Comparison of ENCODE assay signal across 8 mouse cellular contexts in the genomic region with DNA sequence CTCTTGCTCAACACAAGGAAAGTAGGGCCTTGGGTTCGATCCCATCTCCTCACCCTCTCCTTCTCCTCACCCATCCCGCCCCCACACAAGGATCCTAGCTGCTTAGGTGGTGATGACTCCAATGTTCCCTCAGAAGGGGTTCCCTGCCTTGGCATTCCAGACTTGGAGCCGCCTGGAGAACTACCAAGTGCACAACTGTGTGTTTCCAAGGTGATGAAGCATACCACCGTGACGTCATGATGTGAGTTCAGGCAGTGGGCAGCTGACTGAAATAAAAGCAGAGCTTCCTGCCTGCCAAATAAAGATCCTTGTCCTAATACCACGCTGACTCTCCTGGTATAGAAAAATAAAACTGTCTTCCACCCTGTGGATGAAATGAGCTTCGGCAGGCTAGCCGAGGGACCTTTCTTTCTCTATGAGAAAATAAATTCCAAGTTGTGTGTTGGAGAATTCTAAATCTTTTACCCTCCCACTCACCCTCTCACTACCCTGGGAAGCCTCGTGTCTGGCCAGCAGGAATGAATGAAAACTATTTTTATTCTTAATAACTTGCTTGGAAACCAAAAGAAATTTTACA. TPM values are rescaled to one million over a fixed set of nuclear protein-coding genes. Genes with fewer than 3 reads are reported as not detected.
DNase-seq lines count a peak whose midpoint lies in the region; ATAC-seq lines count a peak whose summit lies in the region.

No protein-coding gene starts in this region.

- 49% methylated on average over 9 of the region's 9 CpGs for WGBS in forebrain, embryonic 16.5 days
- WGBS in midbrain, embryonic 15.5 days = 54% methylated on average over 9 of the region's 9 CpGs

- no peak overlapping the region for H3K4me2 ChIP-seq in forebrain, embryonic 16.5 days (ENCODE audit: low read length)
- no peak overlapping the region for H3K4me2 ChIP-seq in midbrain, embryonic 15.5 days

- H3K27me3 ChIP-seq in forebrain, embryonic 16.5 days (replicated peaks; ENCODE audit: control insufficient read depth, insufficient read depth, low read length) = no peaks in the 10 kb centered on the region
- no peaks in the 10 kb centered on the region for H3K27me3 ChIP-seq in midbrain, embryonic 15.5 days (replicated peaks)

- H3K9me3 ChIP-seq in forebrain, embryonic 16.5 days (ENCODE audit: control insufficient read depth, low read length) = no peaks in the 10 kb centered on the region
- no peaks in the 10 kb centered on the region for H3K9me3 ChIP-seq in midbrain, embryonic 15.5 days

- H3K9ac ChIP-seq in forebrain, embryonic 16.5 days (replicated peaks; ENCODE audit: low read depth, low read length) = no peak overlapping the region
- H3K9ac ChIP-seq in midbrain, embryonic 15.5 days = no peak overlapping the region

- peak; percentile 25 for DNase-seq in layer of hippocampus, adult 11-12 months (ENCODE audit: low spot score)
- no peak for DNase-seq in layer of hippocampus, adult 9-10 months (ENCODE audit: low spot score)
- DNase-seq in brain, adult 2 months (ENCODE audit: low read depth, low spot score) = peak; percentile 84
- DNase-seq in kidney, postnatal 10 days = peak; percentile 46
- DNase-seq in lung, postnatal 4 days = peak; percentile 18 to 37
- DNase-seq in cerebellum, adult 11-12 months = no peak

- no peak for ATAC-seq in forebrain, embryonic 16.5 days
- ATAC-seq in midbrain, embryonic 15.5 days (replicated peaks) = no peak

- no peak overlapping the region for H3K27ac ChIP-seq in forebrain, embryonic 16.5 days (ENCODE audit: low read length)
- H3K27ac ChIP-seq in midbrain, embryonic 15.5 days = no peak overlapping the region

- no peak overlapping the region for H3K4me3 ChIP-seq in forebrain, embryonic 16.5 days (replicated peaks; ENCODE audit: low read length)
- no peak overlapping the region for H3K4me3 ChIP-seq in midbrain, embryonic 15.5 days

- H3K4me1 ChIP-seq in forebrain, embryonic 16.5 days (replicated peaks; ENCODE audit: control insufficient read depth, insufficient read depth, low read length) = no peaks in the 10 kb centered on the region
- H3K4me1 ChIP-seq in midbrain, embryonic 15.5 days = no peaks in the 10 kb centered on the region

- H3K36me3 ChIP-seq in forebrain, embryonic 16.5 days (ENCODE audit: control insufficient read depth, insufficient read depth) = no peaks in the 10 kb centered on the region
- no peaks in the 10 kb centered on the region for H3K36me3 ChIP-seq in midbrain, embryonic 15.5 days (replicated peaks)

RNA-seq across cellular contexts. Expression of a gene that starts 6.4 kb away (rescaled TPM):
- 88.7 and 104 TPM in 2 replicates for polyA plus RNA-seq in forebrain, embryonic 16.5 days (2015; fragmentation: Nextera tagmentation; extraction: Ambion mirVana)
- 85.4 and 87.8 TPM in 2 replicates for polyA plus RNA-seq in midbrain, embryonic 15.5 days (2015; fragmentation: Nextera tagmentation; extraction: Ambion mirVana)

Comparison
In these comparisons a context has a peak if more than half of its experiments do, and no peak if none do; other contexts are left out.
1. DNase-seq: peak in layer of hippocampus, adult 11-12 months (single experiment), brain, adult 2 months (single experiment), kidney, postnatal 10 days (single experiment) and lung, postnatal 4 days (2 of 2); none in layer of hippocampus, adult 9-10 months (single experiment) and cerebellum, adult 11-12 months (single experiment).